Mouse (Mus musculus): ENCODE results near the gene Ints6.

Gene Ints6

GRCm38 (mm10) chr14:62761036-62761881, at the start of gene Ints6:
Ints6 (minus strand) TSS chr14:62761169.
- peak; percentile 99 for DNase-seq (ENCODE audit: low read depth, low spot score)

- no peak for DNase-seq (ENCODE audit: low read depth, low spot score)
Observed at GRCm38 (mm10) chr14:62808661-62809523, 47.9 kb upstream of the Ints6 start.

- DNase-seq (ENCODE audit: low read depth, low spot score) = no peak
Observed at GRCm38 (mm10) chr14:62806921-62807320, 46.0 kb upstream of the Ints6 start.

GRCm38 (mm10) chr14:62803204-62803603, 42.2 kb upstream of the Ints6 start:
- DNase-seq (ENCODE audit: low read depth, low spot score) = no peak

GRCm38 (mm10) chr14:62800791-62801190, 39.8 kb upstream of the Ints6 start:
- DNase-seq (ENCODE audit: low read depth, low spot score) = no peak

GRCm38 (mm10) chr14:62798608-62799101, 37.7 kb upstream of the Ints6 start:
- peak; percentile 32 for DNase-seq (ENCODE audit: low read depth, low spot score)

- no peak for DNase-seq (ENCODE audit: low read depth, low spot score)
Observed at GRCm38 (mm10) chr14:62795719-62796118, 34.8 kb upstream of the Ints6 start.

GRCm38 (mm10) chr14:62789282-62789681, 28.3 kb upstream of the Ints6 start:
- DNase-seq (ENCODE audit: low read depth, low spot score) = no peak

GRCm38 (mm10) chr14:62782981-62783380, 22.0 kb upstream of the Ints6 start:
- no peak for DNase-seq (ENCODE audit: low read depth, low spot score)

GRCm38 (mm10) chr14:62780520-62781316, 19.7 kb upstream of the Ints6 start:
- DNase-seq (ENCODE audit: low read depth, low spot score) = no peak

GRCm38 (mm10) chr14:62778095-62778494, 17.1 kb upstream of the Ints6 start:
- no peak for DNase-seq (ENCODE audit: low read depth, low spot score)

- DNase-seq (ENCODE audit: low read depth, low spot score) = no peak
Observed at GRCm38 (mm10) chr14:62775034-62775433, 14.1 kb upstream of the Ints6 start.

GRCm38 (mm10) chr14:62774246-62774645, 13.3 kb upstream of the Ints6 start:
- DNase-seq (ENCODE audit: low read depth, low spot score) = no peak

- DNase-seq (ENCODE audit: low read depth, low spot score) = no peak
Observed at GRCm38 (mm10) chr14:62773766-62774165, 12.8 kb upstream of the Ints6 start.

GRCm38 (mm10) chr14:62765398-62765797, 4.4 kb upstream of the Ints6 start:
- DNase-seq (ENCODE audit: low read depth, low spot score) = no peak

- DNase-seq (ENCODE audit: low read depth, low spot score) = no peak
Observed at GRCm38 (mm10) chr14:62764371-62764770, 3.4 kb upstream of the Ints6 start.

- DNase-seq (ENCODE audit: low read depth, low spot score) = peak; percentile 21
Observed at GRCm38 (mm10) chr14:62761943-62762342, 974 bp upstream of the Ints6 start.

GRCm38 (mm10) chr14:62760321-62761035, 491 bp downstream of the Ints6 start:
- peak; percentile 24 for DNase-seq (ENCODE audit: low read depth, low spot score)

- peak; percentile 68 for DNase-seq (ENCODE audit: low read depth, low spot score)
Observed at GRCm38 (mm10) chr14:62759771-62760320, 1.1 kb downstream of the Ints6 start.

- DNase-seq (ENCODE audit: low read depth, low spot score) = no peak
Observed at GRCm38 (mm10) chr14:62758714-62759113, 2.3 kb downstream of the Ints6 start.

All from forelimb bud, embryonic 11.5 days (tissue).